Mouse (Mus musculus): ENCODE results near the gene Tmem184b. TPM values are rescaled to one million over a fixed set of nuclear protein-coding genes. Genes with fewer than 3 reads are reported as not detected.
A peak's percentile ranks its signal among the peaks of the same experiment; 100 is the strongest.

Tmem184b gene
- total RNA-seq, 2 experiments from 2014 or later = 46.6 to 75.2 TPM

GRCm38 (mm10) chr15:79400134-79400974 is 3.0 kb downstream of the Tmem184b start:
- DNase-seq = no peak

GRCm38 (mm10) chr15:79399231-79400052 is 3.9 kb downstream of the Tmem184b start:
- peak in 1 of 2 experiments; percentile 45 for DNase-seq

- DNase-seq = peak; percentile 37 to 64
Observed at GRCm38 (mm10) chr15:79396736-79397135, 6.6 kb downstream of the Tmem184b start.

- no peak for DNase-seq
Observed at GRCm38 (mm10) chr15:79395281-79395680, 8.1 kb downstream of the Tmem184b start.

GRCm38 (mm10) chr15:79394842-79395241 is 8.5 kb downstream of the Tmem184b start:
- no peak for DNase-seq

GRCm38 (mm10) chr15:79393101-79393500 is 10.3 kb downstream of the Tmem184b start:
- DNase-seq = no peak

GRCm38 (mm10) chr15:79392527-79392926 is 10.8 kb downstream of the Tmem184b start:
- no peak for DNase-seq

- peak; percentile 80 for DNase-seq
Observed at GRCm38 (mm10) chr15:79391447-79392093, 11.8 kb downstream of the Tmem184b start.

GRCm38 (mm10) chr15:79390434-79390833 is 12.9 kb downstream of the Tmem184b start:
- peak; percentile 81 to 88 for DNase-seq

- DNase-seq = no peak
Observed at GRCm38 (mm10) chr15:79388171-79388570, 15.2 kb downstream of the Tmem184b start.

GRCm38 (mm10) chr15:79387611-79388010 is 15.8 kb downstream of the Tmem184b start:
- DNase-seq = no peak

- no peak for DNase-seq
Observed at GRCm38 (mm10) chr15:79387081-79387480, 16.3 kb downstream of the Tmem184b start.

GRCm38 (mm10) chr15:79381644-79382043 is 21.7 kb downstream of the Tmem184b start:
- DNase-seq = no peak

GRCm38 (mm10) chr15:79380468-79381444 is 22.6 kb downstream of the Tmem184b start:
- peak; percentile 77 to 82 for DNase-seq

GRCm38 (mm10) chr15:79379658-79380057 is 23.7 kb downstream of the Tmem184b start:
- DNase-seq = no peak

GRCm38 (mm10) chr15:79378608-79379007 is 24.8 kb downstream of the Tmem184b start:
- no peak for DNase-seq

- DNase-seq = peak; percentile 62 to 81
Observed at GRCm38 (mm10) chr15:79377681-79378080, 25.7 kb downstream of the Tmem184b start.

GRCm38 (mm10) chr15:79374760-79375159 is 28.6 kb downstream of the Tmem184b start:
- no peak for DNase-seq

GRCm38 (mm10) chr15:79370281-79370843 is 33.0 kb downstream of the Tmem184b start:
- DNase-seq = no peak

- no peak for DNase-seq
Observed at GRCm38 (mm10) chr15:79369452-79370280, 33.7 kb downstream of the Tmem184b start.
